Mouse (Mus musculus): ENCODE measurements at regions not wholly inside any gene's neighbourhood (a gene's known extent, or its start where the extent isn't known, plus 50 kb on each side); places are given as distances from the start of the nearest gene placed in this dataset.

DNA sequence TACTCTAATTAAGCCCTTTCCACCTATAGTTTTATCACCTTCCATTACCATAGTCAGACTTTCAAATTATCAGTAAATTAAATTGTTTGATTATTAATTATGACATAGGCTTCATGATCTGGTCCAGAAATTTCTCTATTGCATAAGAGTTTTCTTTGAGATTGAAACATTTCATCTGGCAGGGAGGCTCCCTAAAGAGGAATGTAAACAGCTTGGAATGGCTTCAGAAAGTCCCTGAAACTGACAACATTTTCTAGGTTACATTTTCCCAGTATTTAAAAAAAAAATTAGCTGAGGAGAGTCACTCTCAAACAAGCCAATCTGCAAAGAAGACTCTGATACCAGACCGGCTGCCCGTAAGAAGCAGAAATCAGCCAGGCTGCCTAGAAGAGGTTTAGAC, 1172.6 kb upstream of the Lrrc6 start:
- TF ChIP-seq CTCF (IDR thresholded peaks at IDR 0.05; ENCODE audit: extremely low read depth, insufficient read depth, low read length), result no peak
- no peak for TF ChIP-seq POLR2A (IDR thresholded peaks at IDR 0.05; ENCODE audit: extremely low read depth, insufficient read depth, low read length)
